Mouse (Mus musculus) liver, embryonic 15.5 days (tissue): ENCODE measurements around the gene Gm5105. TPM values are rescaled to one million over a fixed set of nuclear protein-coding genes. Genes with fewer than 3 reads are reported as not detected.

Experiments
- polyA plus RNA-seq: library from polyadenylated mRNA; unstranded; fragments of >200 nt; fragmentation: Nextera tagmentation; extraction: Ambion mirVana; gene quantifications from 2 replicates; pipeline ENCODE4 v1.2.1, GENCODE M21; 2015

The Gm5105 gene
- polyA plus RNA-seq, 1 experiment from 2014 or later: 0.09 TPM

Other genes starting within 250 kb of the Gm5105 start
- 874 and 985 TPM in 2 replicates for gene H2afz, start 202.9 kb downstream of the Gm5105 start, polyA plus RNA-seq
- gene Dnajb14, start 199.7 kb downstream of the Gm5105 start, polyA plus RNA-seq: 3.8 and 4.5 TPM in 2 replicates
- 52.1 and 53.8 TPM in 2 replicates for gene Lamtor3, start 148.9 kb downstream of the Gm5105 start, polyA plus RNA-seq
- gene Dapp1, start 85.8 kb downstream of the Gm5105 start, polyA plus RNA-seq: 10.5 and 12.0 TPM in 2 replicates
- gene 1110002E22Rik, start 2.3 kb downstream of the Gm5105 start, polyA plus RNA-seq: 0.16 and 0.24 TPM in 2 replicates
- gene Trmt10a, start 76.1 kb upstream of the Gm5105 start, polyA plus RNA-seq: 2.7 and 4.8 TPM in 2 replicates
- gene Mttp, start 77.6 kb upstream of the Gm5105 start, polyA plus RNA-seq: 35.6 and 38.2 TPM in 2 replicates
- not detected in 2 replicates for gene 4930579F01Rik, start 126.4 kb upstream of the Gm5105 start, polyA plus RNA-seq
- gene Adh7, start 150.4 kb upstream of the Gm5105 start, polyA plus RNA-seq: 0.25 and 0.36 TPM in 2 replicates
- gene Adh1, start 193.6 kb upstream of the Gm5105 start, polyA plus RNA-seq: 37.2 and 68.3 TPM in 2 replicates
- not detected in 2 replicates for gene Adh6a, start 245.9 kb upstream of the Gm5105 start, polyA plus RNA-seq